13 mouse cellular contexts compared by ENCODE assay signal in the genomic region with DNA sequence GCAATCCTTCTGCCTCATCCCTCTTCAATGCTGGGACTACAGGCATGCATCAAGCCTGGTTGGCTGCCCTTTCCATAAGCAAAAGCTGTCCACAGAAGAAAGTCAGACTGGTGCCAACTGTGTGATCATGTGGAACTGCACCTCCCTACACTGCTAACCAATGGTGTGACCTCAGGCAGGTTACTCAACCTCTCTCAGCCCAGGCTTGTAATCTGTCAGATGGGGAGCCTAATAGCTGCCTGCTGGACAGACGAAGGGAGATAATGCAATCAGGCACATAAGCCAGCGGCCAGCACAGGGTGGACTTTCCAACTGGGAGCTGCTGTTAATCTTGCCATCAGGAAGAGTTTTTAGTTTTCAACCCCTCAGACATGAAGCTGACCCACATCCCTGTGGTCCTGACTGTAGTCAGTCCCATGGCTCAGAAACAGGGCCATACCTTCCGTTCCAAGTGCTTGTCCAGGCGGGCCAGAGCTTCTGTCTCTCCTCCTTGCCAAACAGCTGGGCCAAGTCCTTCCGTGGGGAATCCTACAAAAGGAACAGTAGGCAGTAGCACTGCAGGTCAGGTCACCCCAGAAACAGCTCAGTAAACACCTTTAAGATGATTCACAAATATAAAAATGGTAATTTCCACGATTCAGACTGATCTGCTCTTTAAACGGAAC. TPM values are rescaled to one million over a fixed set of nuclear protein-coding genes. Genes with fewer than 3 reads are reported as not detected.
A peak's percentile ranks its signal among the peaks of the same experiment; 100 is the strongest.
DNase-seq lines count a peak whose midpoint lies in the region; ATAC-seq and TF ChIP-seq lines count a peak whose summit lies in the region.
"Had no signal": no experiment of that assay in that cellular context is flagged by ENCODE, and none has a peak within 500 bp of the region (broad histone marks: within the 10 kb centered on the region; RNA-seq: fewer than 3 reads in every experiment).

No protein-coding gene starts in this region.

- whole genome bisulfite sequencing in liver, adult 2 months, result 27% methylated on average over 7 of the region's 7 CpGs
- WGBS in liver, embryonic 11.5 days, result 88% methylated on average over 7 of the region's 7 CpGs

- TF ChIP-seq CTCF in liver, adult 2 months (IDR thresholded peaks at IDR 0.05; ENCODE audit: low read depth, low read length), result no peak

- no peaks in the 10 kb centered on the region for H3K27me3 ChIP-seq in liver, adult 2 months (ENCODE audit: control insufficient read depth, insufficient read depth, low read length)
- H3K27me3 ChIP-seq in liver, embryonic 11.5 days (replicated peaks; ENCODE audit: control insufficient read depth, insufficient read depth, low read length), result no peaks in the 10 kb centered on the region
- H3K27me3 ChIP-seq: hindbrain, embryonic 12.5 days had no signal

- H3K9ac ChIP-seq in liver, adult 2 months (ENCODE audit: low read depth, low read length), result peak overlapping the region; percentile 25
- H3K9ac ChIP-seq in liver, embryonic 11.5 days (ENCODE audit: low read depth, low read length), result no peak overlapping the region
- H3K9ac ChIP-seq: hindbrain, embryonic 12.5 days had no signal

- DNase-seq in heart, adult 11 months, result peak; percentile 94
- no peak for DNase-seq in heart, postnatal 4 days
- peak; percentile 99 for DNase-seq in liver, adult 2 months (ENCODE audit: extremely low read depth, low read depth, low spot score)
- DNase-seq in liver, embryonic 11.5 days (ENCODE audit: low spot score), result no peak
- peak; percentile 59 for DNase-seq in brain, adult 2 months (ENCODE audit: low read depth, low spot score)
- peak; percentile 53 to 79 for DNase-seq in kidney, postnatal 36 days
- no peak for DNase-seq in urinary bladder, postnatal 14 days (ENCODE audit: low spot score)
- DNase-seq: embryo, embryonic 11 days; layer of hippocampus, adult 9-11 months had no signal

- H3K4me1 ChIP-seq in liver, adult 2 months (ENCODE audit: control insufficient read depth, insufficient read depth, low read length), result peaks cover 43% of the 10 kb centered on the region
- H3K4me1 ChIP-seq in liver, embryonic 11.5 days (replicated peaks; ENCODE audit: control insufficient read depth, insufficient read depth, low read length), result no peaks in the 10 kb centered on the region

- H3K4me2 ChIP-seq in liver, embryonic 11.5 days, result no peak overlapping the region
- H3K4me2 ChIP-seq: hindbrain, embryonic 12.5 days had no signal

- no peak for ATAC-seq in liver, embryonic 11.5 days (replicated peaks; ENCODE audit: low FRiP score)
- ATAC-seq: forebrain, embryonic 14.5 days had no signal

- no peak overlapping the region for H3K4me3 ChIP-seq in liver, adult 2 months (ENCODE audit: insufficient read depth, low read depth, low read length)
- no peak overlapping the region for H3K4me3 ChIP-seq in liver, embryonic 11.5 days (ENCODE audit: low read depth, low read length)
- H3K4me3 ChIP-seq: hindbrain, embryonic 12.5 days had no signal

- H3K36me3 ChIP-seq in liver, adult 2 months (ENCODE audit: control insufficient read depth, insufficient read depth, low read length), result peaks cover 42% of the 10 kb centered on the region
- H3K36me3 ChIP-seq in liver, embryonic 11.5 days (ENCODE audit: control insufficient read depth, insufficient read depth, low read length), result peaks cover 38% of the 10 kb centered on the region

- no peaks in the 10 kb centered on the region for H3K79me2 ChIP-seq in liver, adult 2 months (ENCODE audit: control insufficient read depth, insufficient read depth, low read length)

- H3K9me3 ChIP-seq in liver, embryonic 11.5 days (ENCODE audit: control insufficient read depth, low read length), result no peaks in the 10 kb centered on the region
- H3K9me3 ChIP-seq: hindbrain, embryonic 12.5 days had no signal

- peak overlapping the region; percentile 83 for H3K27ac ChIP-seq in liver, adult 2 months (replicated peaks; ENCODE audit: insufficient read depth, low read depth, low read length)
- H3K27ac ChIP-seq in liver, embryonic 11.5 days (ENCODE audit: low read depth, low read length), result no peak overlapping the region
- H3K27ac ChIP-seq: hindbrain, embryonic 12.5 days had no signal

- no peak for TF ChIP-seq POLR2A in liver, adult 2 months (IDR thresholded peaks at IDR 0.05; ENCODE audit: extremely low read depth, insufficient read depth, low read length)

RNA-seq across cellular contexts. Expression of gene Cry2, which starts 12.0 kb away (rescaled TPM):
- total RNA-seq in heart, postnatal 4 days (2021), result 10 to 100 TPM; 28.5 TPM
- total RNA-seq in liver, adult 2 months (2014; rRNA removed), result 20.5 and 22.4 TPM in 2 replicates
- 17.1 and 21.9 TPM in 2 replicates for polyA plus RNA-seq in liver, adult 2 months (2012; rRNA removed)
- 20.6 and 22.5 TPM in 2 replicates for polyA plus RNA-seq in liver, embryonic 11.5 days (2014; fragmentation: Nextera tagmentation; extraction: Ambion mirVana)

RNA-seq across cellular contexts. Expression of gene Mapk8ip1, which starts 20.8 kb away (rescaled TPM):
- total RNA-seq in heart, postnatal 4 days (2021), result 1 to 10 TPM; 7.9 to 8.1 TPM
- 0.65 and 1.0 TPM in 2 replicates for total RNA-seq in liver, adult 2 months (2014; rRNA removed)
- polyA plus RNA-seq in liver, adult 2 months (2012; rRNA removed), result 1.3 and 1.6 TPM in 2 replicates
- polyA plus RNA-seq in liver, embryonic 11.5 days (2014; fragmentation: Nextera tagmentation; extraction: Ambion mirVana), result 4.9 and 6.3 TPM in 2 replicates

RNA-seq across cellular contexts. Expression of gene Slc35c1, which starts 38.5 kb away (rescaled TPM):
- 1 to 10 TPM; 5.8 to 7.5 TPM for total RNA-seq in heart, postnatal 4 days (2021)
- total RNA-seq in liver, adult 2 months (2014; rRNA removed), result 3.0 and 3.9 TPM in 2 replicates
- polyA plus RNA-seq in liver, adult 2 months (2012; rRNA removed), result 26.0 and 30.7 TPM in 2 replicates
- 26.8 and 27.4 TPM in 2 replicates for polyA plus RNA-seq in liver, embryonic 11.5 days (2014; fragmentation: Nextera tagmentation; extraction: Ambion mirVana)

RNA-seq across cellular contexts. Expression of gene 1700029I15Rik, which starts 39.5 kb away (rescaled TPM):
- total RNA-seq in heart, postnatal 4 days (2021), result 1 to 10 TPM; 1.2 to 1.7 TPM
- 1.3 and 2.0 TPM in 2 replicates for total RNA-seq in liver, adult 2 months (2014; rRNA removed)
- polyA plus RNA-seq in liver, adult 2 months (2012; rRNA removed), result 3.3 and 5.6 TPM in 2 replicates
- polyA plus RNA-seq in liver, embryonic 11.5 days (2014; fragmentation: Nextera tagmentation; extraction: Ambion mirVana), result 0.81 and 1.7 TPM in 2 replicates

RNA-seq across cellular contexts. Expression of gene Large2, which starts 47.2 kb away (rescaled TPM):
- total RNA-seq in heart, postnatal 4 days (2021), result under 1 TPM; 0.29 to 0.70 TPM
- total RNA-seq in liver, adult 2 months (2014; rRNA removed), result 0.37 and 0.74 TPM in 2 replicates
- 0.88 and 1.7 TPM in 2 replicates for polyA plus RNA-seq in liver, adult 2 months (2012; rRNA removed)
- 4.2 and 5.4 TPM in 2 replicates for polyA plus RNA-seq in liver, embryonic 11.5 days (2014; fragmentation: Nextera tagmentation; extraction: Ambion mirVana)
- total RNA-seq: MEL had no signal
- polyA plus RNA-seq: CD4-positive, CD25-positive, alpha-beta regulatory T cell, adult 4 months had no signal

Comparison
In these comparisons a context has a peak if more than half of its experiments do, and no peak if none do; other contexts are left out.
1. DNase-seq: peak in heart, adult 11 months (single experiment), liver, adult 2 months (single experiment), brain, adult 2 months (single experiment) and kidney, postnatal 36 days (2 of 2); none in heart, postnatal 4 days (single experiment), liver, embryonic 11.5 days (single experiment) and urinary bladder, postnatal 14 days (single experiment).